Mouse (Mus musculus) small intestine, adult 2 months (tissue): ENCODE data around the gene 6430531B16Rik. TPM values are rescaled to one million over a fixed set of nuclear protein-coding genes. Genes with fewer than 3 reads are reported as not detected.
A peak's percentile ranks its signal among the peaks of the same experiment; 100 is the strongest.

ENCODE experiments used
- H3K27ac ChIP-seq: fragments of 200-500 bp; 2 replicates; pipeline ENCODE4 v1.5.1; 2012; ENCODE audit warnings: low read depth, low read length, control low read depth, inconsistent platforms; ENCODE audit not compliant: insufficient read depth
- H3K27me3 ChIP-seq: fragments of 200-500 bp; 2 replicates; pipeline ENCODE4 v1.6.1; 2012; ENCODE audit warnings: mild to moderate bottlenecking, moderate library complexity, low read length, inconsistent platforms; ENCODE audit not compliant: control insufficient read depth, insufficient read depth
- H3K36me3 ChIP-seq: fragments of 200-500 bp; 2 replicates; pipeline ENCODE4 v1.6.1; 2012; ENCODE audit warnings: mild to moderate bottlenecking, low read length, control low read depth, inconsistent platforms; ENCODE audit not compliant: control insufficient read depth, insufficient read depth
- H3K4me1 ChIP-seq: fragments of 200-500 bp; 2 replicates; pipeline ENCODE4 v1.6.1; 2012; ENCODE audit warnings: low read length, inconsistent platforms, mixed read lengths; ENCODE audit not compliant: control insufficient read depth, insufficient read depth, insufficient read length
- H3K4me3 ChIP-seq: fragments of 200-500 bp; 2 replicates; pipeline ENCODE4 v1.5.1; 2012; ENCODE audit warnings: low read depth, mild to moderate bottlenecking, control low read depth, inconsistent platforms, low read length, moderate library complexity
- CTCF ChIP-seq: fragments of 200-500 bp; IDR thresholded peaks from 2 replicates; pipeline ENCODE4 v1.5.1; 2012; ENCODE audit warnings: low read depth, mild to moderate bottlenecking, control low read depth, inconsistent platforms, low read length, moderate library complexity, mixed read lengths; ENCODE audit not compliant: insufficient replicate concordance, insufficient read length; ENCODE audit errors: extremely low read depth
- POLR2A ChIP-seq: fragments of 200-500 bp; IDR thresholded peaks from 2 replicates; pipeline ENCODE4 v1.6.1; 2012; ENCODE audit warnings: low read depth, mild to moderate bottlenecking, control low read depth, inconsistent platforms, low read length, moderate library complexity
- WGBS: fragments of 180-500 bp; shearing (Covaris S2); methylation state at CpG from one replicate; pipeline ENCODE4 v1.1.7; 2018; 5-methylcytosine and 5-hydroxymethylcytosine counted together
- polyA plus RNA-seq: library from polyadenylated mRNA; depleted of rRNA; stranded (reverse); fragments of >200 nt; gene quantifications from 2 replicates; pipeline ENCODE4 v1.2.3, GENCODE M21; 2012

The 6430531B16Rik gene
- polyA plus RNA-seq, 1 experiment = 0.16 TPM

- no peak overlapping the region for H3K4me3 ChIP-seq
- H3K27ac ChIP-seq = no peak overlapping the region
- TF ChIP-seq POLR2A = no peak
- no peak for TF ChIP-seq CTCF
- peaks cover 26% of the 10 kb centered on the region for H3K27me3 ChIP-seq
- 60% methylated on average over 5 of the region's 5 CpGs for WGBS
- no peaks in the 10 kb centered on the region for H3K36me3 ChIP-seq
- peaks cover 8% of the 10 kb centered on the region for H3K4me1 ChIP-seq
These were observed 33.0 kb downstream of the 6430531B16Rik start for GRCm38 (mm10) chr7:139945516-139945915.

- Histone ChIP-seq H3K27me3 (peaks cover 26% of the 10 kb centered on the region), H3K27ac (no peak overlapping the region), H3K4me1 (peaks cover 8% of the 10 kb centered on the region), H3K4me3 (peak overlapping the region; percentile 45), H3K36me3 (no peaks in the 10 kb centered on the region)
- TF ChIP-seq CTCF (no peak), POLR2A (no peak)
- WGBS = 8% methylated on average over 68 of the region's 68 CpGs
These were observed 34.0 kb downstream of the 6430531B16Rik start for GRCm38 (mm10) chr7:139944291-139945240.

GRCm38 (mm10) chr7:139943674-139944281, 34.8 kb downstream of the 6430531B16Rik start, which contains the start of gene Utf1:
TSS of gene Utf1 (plus strand) at chr7:139943789.
- Histone ChIP-seq H3K27ac (no peak within 1 kb of the TSS), H3K4me3 (peak within 1 kb of the TSS; percentile 45), H3K36me3 (no peaks in the 10 kb centered on the region), H3K27me3 (peaks cover 26% of the 10 kb centered on the region), H3K4me1 (peaks cover 8% of the 10 kb centered on the region)
- WGBS = 2% methylated on average over 59 of the region's 59 CpGs
- no peak for TF ChIP-seq POLR2A

- WGBS = 67% methylated on average over 16 of the region's 16 CpGs
- TF ChIP-seq CTCF = no peak
- no peak for TF ChIP-seq POLR2A
These were observed 37.9 kb downstream of the 6430531B16Rik start for GRCm38 (mm10) chr7:139940476-139941209.

GRCm38 (mm10) chr7:139937810-139938209, 40.7 kb downstream of the 6430531B16Rik start:
- Histone ChIP-seq H3K4me1 (no peaks in the 10 kb centered on the region), H3K36me3 (no peaks in the 10 kb centered on the region), H3K4me3 (no peak overlapping the region), H3K27me3 (no peaks in the 10 kb centered on the region), H3K27ac (no peak overlapping the region)
- 64% methylated on average over 5 of the region's 5 CpGs for WGBS
- no peak for TF ChIP-seq POLR2A
- no peak for TF ChIP-seq CTCF

More at GRCm38 (mm10) chr7:139940476-139941209, 37.9 kb downstream of the 6430531B16Rik start:
- Histone ChIP-seq H3K27ac (no peak overlapping the region), H3K4me1 (peaks cover 8% of the 10 kb centered on the region), H3K4me3 (no peak overlapping the region), H3K27me3 (peaks cover 23% of the 10 kb centered on the region), H3K36me3 (no peaks in the 10 kb centered on the region)

GRCm38 (mm10) chr7:139937138-139937537, 41.4 kb downstream of the 6430531B16Rik start:
- H3K4me3 ChIP-seq = no peak overlapping the region
- WGBS = 29% methylated on average over 3 of the region's 3 CpGs
- no peak overlapping the region for H3K27ac ChIP-seq
- no peaks in the 10 kb centered on the region for H3K36me3 ChIP-seq
- H3K27me3 ChIP-seq = no peaks in the 10 kb centered on the region
- no peaks in the 10 kb centered on the region for H3K4me1 ChIP-seq
- TF ChIP-seq POLR2A (no peak), CTCF (no peak)
